Mouse (Mus musculus): ENCODE data around the gene Ptpn1.

- TF ChIP-seq CTCF (IDR thresholded peaks at IDR 0.05; ENCODE audit: control insufficient read depth, insufficient read depth, insufficient read length), result no peak
- no peak for TF ChIP-seq USF1 (IDR thresholded peaks at IDR 0.05; ENCODE audit: low read depth)
- no peak for TF ChIP-seq MYOD1 (IDR thresholded peaks at IDR 0.05; ENCODE audit: control insufficient read depth, insufficient read length, low read depth)
Observed at GRCm38 (mm10) chr2:168028376-168028775, 96.5 kb downstream of the Ptpn1 start.
